Mouse (Mus musculus) heart, embryonic 10.5 days (tissue): Measurements from ENCODE around the gene AA467197. TPM values are rescaled to one million over a fixed set of nuclear protein-coding genes. Genes with fewer than 3 reads are reported as not detected.

Experiments
- DNase-seq: peaks from one replicate; pipeline ENCODE4 v3.0.0-alpha.2; 2017; ENCODE audit warnings: low spot score
- H3K27ac ChIP-seq: fragments of 300-500 bp; sonication (generic); 2 replicates; pipeline ENCODE4 v1.5.1; 2016; ENCODE audit warnings: mild to moderate bottlenecking
- H3K27me3 ChIP-seq: fragments of 300-500 bp; sonication (generic); 2 replicates; pipeline ENCODE4 v1.6.1; 2016; ENCODE audit warnings: mild to moderate bottlenecking; ENCODE audit not compliant: poor library complexity, insufficient read depth, severe bottlenecking
- H3K36me3 ChIP-seq: fragments of 300-500 bp; sonication (generic); 2 replicates; pipeline ENCODE4 v1.6.1; 2016; ENCODE audit warnings: mild to moderate bottlenecking, moderate library complexity
- H3K4me1 ChIP-seq: fragments of 300-500 bp; sonication (generic); 2 replicates; pipeline ENCODE4 v1.6.1; 2016; ENCODE audit warnings: mild to moderate bottlenecking
- H3K4me3 ChIP-seq: fragments of 300-500 bp; sonication (generic); 2 replicates; pipeline ENCODE4 v1.5.1; 2016; ENCODE audit warnings: mild to moderate bottlenecking, moderate library complexity
- H3K9me3 ChIP-seq: fragments of 300-500 bp; sonication (generic); 2 replicates; pipeline ENCODE4 v1.6.1; 2016; ENCODE audit warnings: mild to moderate bottlenecking, moderate library complexity
- WGBS: fragments of 180-500 bp; shearing (Covaris S2); methylation state at CpG from one replicate; pipeline ENCODE4 v1.1.7; 2016; 5-methylcytosine and 5-hydroxymethylcytosine counted together
- polyA plus RNA-seq: library from polyadenylated mRNA; unstranded; fragments of >200 nt; fragmentation: Nextera tagmentation; extraction: Ambion mirVana; gene quantifications from 2 replicates; pipeline ENCODE4 v1.2.1, GENCODE M21; 2016

AA467197 gene
- polyA plus RNA-seq = not detected in 2 replicates

- Histone ChIP-seq H3K4me1 (peaks cover 9% of the 10 kb centered on the region; the same call in 1 of the 2 replicates), H3K9me3 (no peaks in the 10 kb centered on the region), H3K27ac (no peak within 1 kb of the TSS), H3K36me3 (peaks cover 18% of the 10 kb centered on the region), H3K27me3 (peaks cover 7% of the 10 kb centered on the region; the same call in 1 of the 2 replicates), H3K4me3 (peak within 1 kb of the TSS; percentile 57)
- no peak for DNase-seq
- WGBS = 58% methylated on average over 3 of the region's 3 CpGs
Measured at GRCm38 (mm10) chr2:122636686-122637085, at the start of gene AA467197. AA467197 (plus strand) TSS chr2:122636986.

DNA sequence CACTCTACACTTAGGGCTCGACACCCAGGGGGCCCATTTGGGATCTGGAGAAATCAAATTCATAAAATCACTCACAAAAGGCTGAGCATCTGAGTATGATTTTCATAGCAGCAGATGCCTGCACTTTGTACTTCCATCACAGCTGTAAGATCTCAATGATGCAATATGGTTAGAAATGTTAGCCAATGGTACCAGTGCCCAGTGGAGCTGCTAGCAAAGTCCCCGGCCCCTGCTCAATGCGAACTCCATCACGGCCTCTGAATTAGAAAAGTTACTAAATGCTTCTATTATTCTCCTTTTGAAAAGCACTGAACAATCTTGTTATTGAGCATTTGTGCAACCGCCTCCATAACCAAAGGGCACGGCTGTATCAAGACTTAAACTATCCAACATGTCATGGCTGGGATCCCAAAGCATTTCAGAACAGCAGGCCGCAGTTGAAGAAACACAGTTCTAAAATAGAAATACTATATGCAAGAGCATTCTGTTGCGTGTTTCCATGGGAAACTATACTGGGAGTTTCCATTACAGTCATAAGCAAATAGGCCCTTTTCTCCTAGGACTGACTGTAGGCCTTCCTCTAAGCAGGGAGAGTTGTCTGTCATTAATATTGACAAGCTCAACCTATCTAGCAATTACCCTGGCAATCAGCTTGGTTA, 48.8 kb upstream of the AA467197 start:
- DNase-seq = peak; percentile 43
- Histone ChIP-seq H3K36me3 (no peaks in the 10 kb centered on the region), H3K27me3 (no peaks in the 10 kb centered on the region), H3K4me3 (no peak overlapping the region), H3K4me1 (no peaks in the 10 kb centered on the region), H3K9me3 (no peaks in the 10 kb centered on the region), H3K27ac (no peak overlapping the region)
- WGBS = 85% methylated on average over 8 of the region's 8 CpGs

- no peaks in the 10 kb centered on the region for H3K36me3 ChIP-seq
Measured at GRCm38 (mm10) chr2:122590351-122590750, 46.4 kb upstream of the AA467197 start.

DNA sequence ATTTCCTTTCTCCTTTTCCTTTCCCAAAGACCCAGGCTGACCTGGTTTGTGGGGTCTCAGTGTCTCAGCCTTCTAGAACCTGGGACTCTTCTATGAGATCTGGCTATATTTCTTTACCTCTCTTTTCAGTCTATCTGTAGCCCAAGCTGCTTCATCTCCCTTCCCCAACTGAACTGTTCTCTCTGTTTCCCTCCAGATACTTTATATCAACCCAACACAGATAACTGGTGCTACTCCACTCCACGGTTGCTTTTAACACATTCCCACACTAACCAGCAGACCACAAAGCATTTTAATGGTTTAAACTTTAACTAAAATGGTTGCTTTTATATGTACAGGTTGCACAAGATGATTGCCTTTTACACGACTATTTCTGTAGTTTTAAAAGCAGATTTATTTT, 45.6 kb upstream of the AA467197 start:
- Histone ChIP-seq H3K27ac (no peak overlapping the region), H3K4me1 (no peaks in the 10 kb centered on the region)
- 52% methylated on average over 2 of the region's 2 CpGs for WGBS

More at GRCm38 (mm10) chr2:122590351-122590750, 46.4 kb upstream of the AA467197 start:
- Histone ChIP-seq H3K9me3 (no peaks in the 10 kb centered on the region), H3K27ac (no peak overlapping the region), H3K4me3 (no peak overlapping the region), H3K4me1 (no peaks in the 10 kb centered on the region), H3K27me3 (no peaks in the 10 kb centered on the region)
- peak; percentile 31 for DNase-seq
- WGBS = 72% methylated on average over 1 of the region's 1 CpGs

DNA sequence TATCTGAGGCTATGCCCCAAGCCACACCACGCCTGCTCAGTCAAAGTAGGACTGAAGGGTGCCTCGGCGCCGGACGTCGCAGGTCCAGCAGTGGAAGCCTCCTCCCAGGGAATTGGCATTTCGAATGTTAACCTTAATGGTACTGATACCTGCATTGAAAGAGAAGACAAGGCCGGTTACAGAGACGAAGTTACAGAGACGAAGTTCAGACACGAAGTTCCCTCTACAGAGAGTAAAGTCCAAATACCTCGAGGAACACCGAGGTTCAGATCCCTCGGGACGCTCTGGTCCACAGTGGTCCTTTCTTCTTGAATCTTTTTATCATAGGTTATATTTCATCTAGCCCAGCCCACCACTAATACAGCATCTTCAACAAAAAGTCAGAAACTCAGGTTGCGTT, 41.3 kb upstream of the AA467197 start:
- no peak for DNase-seq
- Histone ChIP-seq H3K36me3 (0 out of 2 replicates have a peak, but pooled peaks cover 2% of the 10 kb centered on the region), H3K27ac (no peak overlapping the region), H3K27me3 (no peaks in the 10 kb centered on the region), H3K4me1 (no peaks in the 10 kb centered on the region), H3K4me3 (no peak overlapping the region), H3K9me3 (no peaks in the 10 kb centered on the region)
- WGBS = 86% methylated on average over 16 of the region's 16 CpGs

More for the DNA sequence above, 45.6 kb upstream of the AA467197 start:
- Histone ChIP-seq H3K4me3 (no peak overlapping the region), H3K9me3 (no peaks in the 10 kb centered on the region), H3K36me3 (no peaks in the 10 kb centered on the region), H3K27me3 (no peaks in the 10 kb centered on the region)
- no peak for DNase-seq

DNA sequence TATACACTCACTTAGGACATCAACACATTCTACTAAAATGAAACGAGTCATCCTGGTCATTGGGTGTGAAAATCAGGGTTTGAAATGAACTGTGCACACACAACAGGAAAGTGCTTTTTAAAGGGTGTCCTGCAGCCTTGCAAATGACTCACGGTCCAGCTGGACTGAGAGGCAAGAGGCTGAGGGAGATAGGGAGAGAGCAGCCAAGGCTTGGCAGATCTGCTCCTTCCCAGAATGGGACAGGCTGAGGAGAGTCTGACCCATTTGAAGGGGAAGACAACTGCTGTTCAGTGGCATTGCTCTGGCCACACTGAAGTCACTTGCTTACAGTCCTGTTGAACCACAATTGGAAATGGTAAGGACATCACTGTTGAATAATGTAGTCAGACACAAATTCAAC, 37.0 kb upstream of the AA467197 start:
- H3K27me3 ChIP-seq = no peaks in the 10 kb centered on the region
- H3K36me3 ChIP-seq = 0 out of 2 replicates have a peak, but pooled peaks cover 2% of the 10 kb centered on the region
- H3K27ac ChIP-seq = no peak overlapping the region
- no peak overlapping the region for H3K4me3 ChIP-seq
- H3K9me3 ChIP-seq = no peaks in the 10 kb centered on the region
- H3K4me1 ChIP-seq = no peaks in the 10 kb centered on the region
- 65% methylated on average over 2 of the region's 2 CpGs for WGBS
- DNase-seq = no peak

- no peak overlapping the region for H3K27ac ChIP-seq
- 76% methylated on average over 2 of the region's 2 CpGs for WGBS
- H3K4me3 ChIP-seq = no peak overlapping the region
- H3K9me3 ChIP-seq = no peaks in the 10 kb centered on the region
- 0 out of 2 replicates have a peak, but pooled peaks cover 2% of the 10 kb centered on the region for H3K36me3 ChIP-seq
- DNase-seq = no peak
- no peaks in the 10 kb centered on the region for H3K27me3 ChIP-seq
- no peaks in the 10 kb centered on the region for H3K4me1 ChIP-seq
Measured at GRCm38 (mm10) chr2:122601354-122601753, 35.4 kb upstream of the AA467197 start.

- peaks cover 3% of the 10 kb centered on the region; the same call in 1 of the 2 replicates for H3K4me1 ChIP-seq
- no peak for DNase-seq
- H3K9me3 ChIP-seq = no peaks in the 10 kb centered on the region
- no peak overlapping the region for H3K27ac ChIP-seq
- peaks cover 7% of the 10 kb centered on the region; the same call in 1 of the 2 replicates for H3K27me3 ChIP-seq
- H3K4me3 ChIP-seq = no peak overlapping the region
- 78% methylated on average over 5 of the region's 5 CpGs for WGBS
- no peaks in the 10 kb centered on the region for H3K36me3 ChIP-seq
Measured at GRCm38 (mm10) chr2:122605829-122606228, 31.0 kb upstream of the AA467197 start.

- Histone ChIP-seq H3K9me3 (no peaks in the 10 kb centered on the region), H3K27ac (no peak overlapping the region), H3K36me3 (no peaks in the 10 kb centered on the region), H3K4me3 (no peak overlapping the region), H3K4me1 (peaks cover 7% of the 10 kb centered on the region; the same call in 1 of the 2 replicates), H3K27me3 (peaks cover 20% of the 10 kb centered on the region; the same call in 1 of the 2 replicates)
- 63% methylated on average over 9 of the region's 9 CpGs for WGBS
- DNase-seq = no peak
Measured at GRCm38 (mm10) chr2:122608820-122609219, 28.0 kb upstream of the AA467197 start.

- Histone ChIP-seq H3K27me3 (peaks cover 20% of the 10 kb centered on the region; the same call in 1 of the 2 replicates), H3K9me3 (no peaks in the 10 kb centered on the region), H3K27ac (peak within 1 kb of the TSS; percentile 83), H3K4me3 (peak within 1 kb of the TSS; percentile 71), H3K4me1 (peaks cover 7% of the 10 kb centered on the region; the same call in 1 of the 2 replicates), H3K36me3 (no peaks in the 10 kb centered on the region)
- peak; percentile 85 for DNase-seq
- 3% methylated on average over 48 of the region's 48 CpGs for WGBS
Measured at GRCm38 (mm10) chr2:122610746-122611653, 25.8 kb upstream of the AA467197 start, which contains the start of gene Gatm. Gatm (minus strand) TSS chr2:122611303.

GRCm38 (mm10) chr2:122611654-122611973, 25.2 kb upstream of the AA467197 start:
- peak overlapping the region; percentile 71 for H3K4me3 ChIP-seq
- no peak for DNase-seq
- no peaks in the 10 kb centered on the region for H3K9me3 ChIP-seq
- WGBS = 79% methylated on average over 4 of the region's 4 CpGs
- H3K27me3 ChIP-seq = peaks cover 20% of the 10 kb centered on the region; the same call in 1 of the 2 replicates
- H3K4me1 ChIP-seq = peaks cover 7% of the 10 kb centered on the region; the same call in 1 of the 2 replicates
- H3K27ac ChIP-seq = no peak overlapping the region
- no peaks in the 10 kb centered on the region for H3K36me3 ChIP-seq

DNA sequence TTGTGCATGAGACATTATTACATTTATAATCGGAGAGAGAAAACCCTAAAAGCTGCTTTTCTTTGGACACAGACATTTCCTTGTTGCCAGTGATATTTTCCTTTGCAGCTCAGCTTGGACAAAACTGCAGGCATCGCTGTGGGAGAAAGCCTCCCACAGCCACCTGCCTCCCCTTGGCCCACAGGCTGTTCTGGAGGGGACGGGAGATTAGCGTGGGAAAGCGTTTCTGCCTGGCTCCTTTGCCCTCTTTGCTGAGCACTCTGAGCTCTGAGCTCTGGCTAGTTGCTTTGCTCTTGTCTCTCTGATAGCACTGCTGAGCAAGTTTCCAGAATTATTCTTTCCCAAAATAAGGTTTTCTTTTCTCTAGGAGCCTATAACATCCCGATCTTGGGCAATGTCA, 20.5 kb upstream of the AA467197 start:
- H3K36me3 ChIP-seq = no peaks in the 10 kb centered on the region

DNA sequence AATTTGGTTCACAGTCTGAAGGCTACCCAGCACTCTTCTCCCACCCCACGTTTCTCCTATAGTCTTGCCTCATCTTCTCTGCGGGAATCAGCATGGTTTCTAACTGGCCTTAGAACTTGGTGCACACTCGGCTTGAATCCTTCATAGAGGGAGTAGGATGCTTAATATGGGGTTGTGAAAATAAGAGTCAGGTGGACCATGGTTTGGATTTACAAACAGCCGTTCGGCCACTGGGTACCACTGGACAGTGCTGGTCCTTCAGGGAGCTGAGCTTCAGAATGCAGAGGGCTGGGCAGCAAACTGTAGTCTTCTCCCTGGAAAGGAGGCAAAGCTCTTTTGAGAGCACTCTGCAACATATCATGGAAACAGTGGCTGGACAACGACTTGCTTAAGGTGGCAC, 19.0 kb upstream of the AA467197 start:
- H3K4me3 ChIP-seq = no peak overlapping the region
- WGBS = 75% methylated on average over 6 of the region's 6 CpGs
- peaks cover 5% of the 10 kb centered on the region; the same call in 1 of the 2 replicates for H3K27me3 ChIP-seq
- H3K27ac ChIP-seq = no peak overlapping the region
- no peaks in the 10 kb centered on the region for H3K36me3 ChIP-seq
- no peaks in the 10 kb centered on the region for H3K4me1 ChIP-seq
- no peaks in the 10 kb centered on the region for H3K9me3 ChIP-seq
- no peak for DNase-seq

More for the DNA sequence above, 20.5 kb upstream of the AA467197 start:
- no peak for DNase-seq
- no peaks in the 10 kb centered on the region for H3K4me1 ChIP-seq
- H3K9me3 ChIP-seq = no peaks in the 10 kb centered on the region
- H3K27ac ChIP-seq = no peak overlapping the region
- H3K4me3 ChIP-seq = no peak overlapping the region
- H3K27me3 ChIP-seq = peaks cover 11% of the 10 kb centered on the region; the same call in 1 of the 2 replicates
- WGBS = 65% methylated on average over 6 of the region's 6 CpGs
